Mouse (Mus musculus) ES-Bruce4 (cell line): ENCODE measurements at regions not wholly inside any gene's neighbourhood (a gene's known extent, or its start where the extent isn't known, plus 50 kb on each side); places are given as distances from the start of the nearest gene placed in this dataset.

Source experiments
- EP300 ChIP-seq: IDR thresholded peaks from 2 replicates; pipeline ENCODE4 v1.6.1; 2011; ENCODE audit warnings: low read depth, low read length; ENCODE audit not compliant: insufficient read depth
- POLR2A ChIP-seq: IDR thresholded peaks from one replicate; pipeline ENCODE4 v1.8.1; 2011; ENCODE audit warnings: low read length; ENCODE audit not compliant: insufficient read depth

GRCm38 (mm10) chr8:55754189-55754588, 152.6 kb downstream of the Adam29 start:
- TF ChIP-seq POLR2A (no peak), EP300 (no peak)
